Mouse (Mus musculus) olfactory bulb, adult 2 months (tissue): ENCODE results near the gene Pttg1ip.

Source experiments
- CTCF ChIP-seq: fragments of 200-500 bp; IDR thresholded peaks from 2 replicates; pipeline ENCODE4 v1.5.1; 2012; ENCODE audit warnings: low read depth, mild to moderate bottlenecking, low read length, moderate library complexity; ENCODE audit not compliant: insufficient read depth
- POLR2A ChIP-seq: fragments of 200-500 bp; IDR thresholded peaks from 2 replicates; pipeline ENCODE4 v1.6.1; 2012; ENCODE audit warnings: mild to moderate bottlenecking, low read depth, low read length, moderate library complexity; ENCODE audit not compliant: insufficient read depth

GRCm38 (mm10) chr10:77647901-77648300, 66.4 kb downstream of the Pttg1ip start:
- no peak for TF ChIP-seq CTCF
- no peak for TF ChIP-seq POLR2A
